Comparison of ENCODE assay signal across 8 mouse cellular contexts in genomic region chr4:117155792-117156355, GRCm38 (mm10). TPM values are rescaled to one million over a fixed set of nuclear protein-coding genes. Genes with fewer than 3 reads are reported as not detected.
DNase-seq lines count a peak whose midpoint lies in the region; ATAC-seq lines count a peak whose summit lies in the region.

TSS of gene Rps8 (minus strand) at chr4:117156243.

- H3K27me3 ChIP-seq in hindbrain, embryonic 16.5 days (replicated peaks; ENCODE audit: control insufficient read depth, insufficient read depth, low read length): no peaks in the 10 kb centered on the region
- H3K27me3 ChIP-seq in megakaryocyte, embryonic 14.5 days (replicated peaks): no peaks in the 10 kb centered on the region

- ATAC-seq in hindbrain, embryonic 16.5 days: peak; percentile 95

- H3K9me3 ChIP-seq in hindbrain, embryonic 16.5 days (ENCODE audit: control insufficient read depth, low read length): no peaks in the 10 kb centered on the region
- no peaks in the 10 kb centered on the region for H3K9me3 ChIP-seq in megakaryocyte, embryonic 14.5 days

- peak within 1 kb of the TSS; percentile 94 for H3K9ac ChIP-seq in hindbrain, embryonic 16.5 days (ENCODE audit: low read depth, low read length)

- peaks cover 10% of the 10 kb centered on the region; the same call in 1 of the 2 replicates for H3K4me1 ChIP-seq in hindbrain, embryonic 16.5 days (ENCODE audit: control insufficient read depth, insufficient read depth, low read depth, low read length)
- H3K4me1 ChIP-seq in megakaryocyte, embryonic 14.5 days: peaks cover 42% of the 10 kb centered on the region

- under 1% methylated on average over 48 of the region's 52 CpGs for WGBS in hindbrain, embryonic 16.5 days

- DNase-seq in WW6 (ENCODE audit: low read depth, low spot score): peak; percentile 84
- DNase-seq in cerebellum, postnatal 36 days: peak; percentile 84 to 87
- DNase-seq in gastrocnemius, adult 18-20 months (ENCODE audit: low spot score): peak; percentile 87
- peak; percentile 77 to 85 for DNase-seq in left cerebral cortex, adult 8-10 months (ENCODE audit: low spot score in 2 of 2)
- peak; percentile 92 for DNase-seq in right cerebral cortex, postnatal 10 days (ENCODE audit: low spot score in 2 of 2)
- peak; percentile 80 for DNase-seq in urinary bladder, postnatal 25 days (ENCODE audit: low spot score)

- H3K27ac ChIP-seq in hindbrain, embryonic 16.5 days (ENCODE audit: low read depth, low read length): peak within 1 kb of the TSS; percentile 93

- peak within 1 kb of the TSS; percentile 80 for H3K4me2 ChIP-seq in hindbrain, embryonic 16.5 days (ENCODE audit: low read length)

- H3K4me3 ChIP-seq in hindbrain, embryonic 16.5 days (ENCODE audit: low read length): peak within 1 kb of the TSS; percentile 90
- H3K4me3 ChIP-seq in megakaryocyte, embryonic 14.5 days (replicated peaks): peak within 1 kb of the TSS; percentile 95

- H3K36me3 ChIP-seq in hindbrain, embryonic 16.5 days (ENCODE audit: control insufficient read depth, insufficient read depth, low read length): peaks cover 27% of the 10 kb centered on the region
- H3K36me3 ChIP-seq in megakaryocyte, embryonic 14.5 days (replicated peaks; ENCODE audit: low read length): peaks cover 65% of the 10 kb centered on the region

RNA-seq across cellular contexts. Expression of gene Rps8, which starts in this region (rescaled TPM):
- total RNA-seq in gastrocnemius, adult 18-20 months (2021): 100 to 1,000 TPM; 498 to 543 TPM
- polyA plus RNA-seq in hindbrain, embryonic 16.5 days (2015; fragmentation: Nextera tagmentation; extraction: Ambion mirVana): 320 and 403 TPM in 2 replicates
- total RNA-seq in left cerebral cortex, adult 8-10 months (2022): 100 to 1,000 TPM; 561 to 608 (median 588) TPM
- polyA plus RNA-seq in megakaryocyte, embryonic 14.5 days (2012; ENCODE audit: insufficient read depth, low replicate concordance): 358 and 2,282 TPM in 2 replicates

Comparison
In these comparisons a context has a peak if more than half of its experiments do, and no peak if none do; other contexts are left out.
1. Peak in every context shown above with its lines: DNase-seq, ATAC-seq, H3K4me3 ChIP-seq and H3K27ac ChIP-seq.